Mouse (Mus musculus): Measurements from ENCODE around the gene Btbd35f3.
"Not testable (repeated sequence)": the region's sequence is repeated elsewhere in the genome, so short reads cannot be mapped to it uniquely, and the experiment has no call there.

The Btbd35f3 gene

GRCm38 (mm10) chrX:4037374-4037773 lies at the start of gene Btbd35f3:
Gene Btbd35f3, plus strand, starts transcription at chrX:4037674.
- not testable (repeated sequence) for DNase-seq (ENCODE audit: low spot score)
